Mouse (Mus musculus): ENCODE results near the gene Fgf16.

GRCm38 (mm10) chrX:105824462-105824861 lies 60.4 kb downstream of the Fgf16 start:
- TF ChIP-seq GATA1 (IDR thresholded peaks at IDR 0.05; ENCODE audit: low read length), result no peak
- no peak for TF ChIP-seq TAL1 (IDR thresholded peaks at IDR 0.05; ENCODE audit: low read length)

Measured in erythroblast, embryonic 14.5 days (primary cell).